Mouse (Mus musculus) erythroblast, adult 5-6 weeks (primary cell): ENCODE data around the gene Gpc6. TPM values are rescaled to one million over a fixed set of nuclear protein-coding genes. Genes with fewer than 3 reads are reported as not detected.

ENCODE experiments used
- ATAC-seq: replicated peaks from 2 replicates; pipeline ENCODE4 v1.8.0; 2016; ENCODE audit warnings: moderate number of reproducible peaks, mild to moderate bottlenecking, moderate TSS enrichment, inconsistent platforms; ENCODE audit not compliant: poor library complexity, low FRiP score, severe bottlenecking
- total RNA-seq, 2 experiments: library from RNA; stranded (forward) in 1 of 2; stranded (reverse) in 1 of 2; fragments of 150-400 nt in 1 of 2; fragments of 200-764, 138-1000 nt in 1 of 2; gene quantifications; 2 replicates each; pipeline versions ENCODE4 v1.2.3 to v1.2.4; 2015 to 2017; ENCODE audit warnings: low replicate concordance in 2 of 2

The Gpc6 gene
- total RNA-seq, 2 experiments from 2014 or later, result not detected

DNA sequence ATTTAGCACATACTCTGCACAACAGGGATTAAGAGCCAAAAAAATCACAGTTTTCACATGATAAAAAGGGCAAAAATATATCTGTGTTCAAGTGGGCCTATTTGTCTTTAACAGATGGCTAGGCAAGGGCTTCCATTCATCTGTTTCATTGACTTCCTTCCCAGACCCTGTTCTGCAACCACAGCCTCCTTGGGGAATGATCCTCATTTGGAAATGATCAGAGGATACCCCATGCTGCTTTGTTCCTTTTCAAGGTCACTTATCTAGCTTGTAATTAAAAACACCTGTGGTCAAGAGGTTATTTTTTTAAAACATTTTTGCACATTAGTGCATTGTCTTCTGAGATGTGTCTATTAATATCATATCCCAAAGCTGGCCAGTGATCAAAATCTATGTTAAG, 627.7 kb downstream of the Gpc6 start:
- ATAC-seq, result no peak

DNA sequence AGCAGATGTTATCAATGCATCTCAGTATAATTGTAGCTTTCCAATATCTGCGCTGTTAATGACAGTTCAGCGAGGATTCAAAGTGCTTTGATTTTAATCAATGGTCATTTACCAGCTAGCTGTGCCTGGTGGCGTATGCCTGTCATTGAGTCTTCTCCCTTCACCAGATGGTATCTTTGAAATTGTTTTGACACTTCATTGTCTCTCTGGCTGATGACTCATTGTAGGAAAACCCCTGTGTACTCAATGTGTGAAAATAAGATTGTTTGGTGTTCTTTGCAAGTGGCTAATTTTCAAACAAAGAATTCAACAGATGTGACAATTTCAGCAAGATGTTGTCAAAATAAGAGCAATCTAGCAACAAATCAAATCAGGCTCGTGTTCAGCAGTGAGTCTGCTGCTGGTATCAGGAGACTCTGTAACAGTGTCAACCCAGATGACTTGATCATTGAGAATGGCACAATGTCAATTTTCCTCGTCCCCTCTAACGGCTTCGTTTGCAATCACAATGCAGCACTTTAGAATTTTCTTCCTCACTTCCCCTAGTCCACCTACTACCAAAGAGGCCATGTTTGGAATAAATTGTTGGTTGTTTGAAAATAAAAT, 631.7 kb downstream of the Gpc6 start:
- no peak for ATAC-seq

DNA sequence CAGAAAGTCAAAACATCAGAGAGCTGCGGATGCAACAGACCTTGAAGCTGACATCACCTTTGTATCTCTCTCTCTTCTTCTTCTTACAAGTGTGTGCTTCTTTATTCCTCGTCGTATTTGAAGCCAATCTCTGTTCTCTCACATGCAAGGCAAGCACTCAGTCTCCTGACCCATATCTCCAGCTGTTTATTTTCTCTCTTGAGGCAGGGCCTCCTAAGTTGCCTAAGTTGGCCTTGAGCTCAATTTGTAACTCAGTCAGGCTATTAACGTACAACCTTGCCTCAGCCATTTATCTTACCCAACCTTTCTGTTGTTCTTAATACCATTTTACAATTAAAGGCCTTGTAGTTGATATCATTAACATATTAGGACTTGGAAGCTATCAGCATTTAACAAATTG, 637.0 kb downstream of the Gpc6 start:
- no peak for ATAC-seq

DNA sequence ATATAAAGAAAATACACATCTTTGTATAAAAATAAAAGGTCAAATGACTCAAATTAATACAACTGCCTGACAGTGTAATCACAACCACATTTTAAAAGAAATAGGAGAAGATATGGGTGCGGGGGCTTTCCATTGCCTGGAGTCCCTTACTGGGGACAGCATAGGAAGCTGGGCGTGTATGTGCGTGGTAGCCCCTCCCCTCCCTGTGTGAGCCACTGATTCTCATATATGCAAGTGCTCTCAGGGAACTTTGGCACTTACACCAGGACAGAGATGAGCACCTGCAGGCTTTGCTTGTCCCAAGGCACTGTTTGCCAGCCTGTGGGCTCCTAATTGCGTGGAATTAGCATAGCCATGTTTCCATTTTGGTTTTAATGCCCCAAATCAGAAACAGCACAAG, 644.2 kb downstream of the Gpc6 start:
- ATAC-seq, result no peak

DNA sequence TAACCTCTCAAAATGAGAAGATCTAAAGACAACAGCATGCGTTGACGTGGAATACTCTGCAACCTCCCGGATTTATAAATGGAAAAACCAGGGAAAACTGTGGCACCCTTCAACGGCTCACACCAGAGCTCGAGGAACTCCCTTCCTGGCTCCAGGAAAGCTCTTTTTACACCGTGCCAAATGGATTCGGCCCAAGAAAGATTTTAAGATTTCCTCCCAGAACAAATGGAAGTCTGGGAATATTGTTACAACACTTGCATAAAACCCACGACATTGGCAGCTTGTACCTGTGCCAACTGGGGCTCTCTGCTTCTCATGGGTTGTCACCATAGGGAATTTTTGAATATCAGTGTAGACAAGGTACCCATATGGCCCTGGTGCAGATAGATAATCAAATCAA, 647.1 kb downstream of the Gpc6 start:
- no peak for ATAC-seq

DNA sequence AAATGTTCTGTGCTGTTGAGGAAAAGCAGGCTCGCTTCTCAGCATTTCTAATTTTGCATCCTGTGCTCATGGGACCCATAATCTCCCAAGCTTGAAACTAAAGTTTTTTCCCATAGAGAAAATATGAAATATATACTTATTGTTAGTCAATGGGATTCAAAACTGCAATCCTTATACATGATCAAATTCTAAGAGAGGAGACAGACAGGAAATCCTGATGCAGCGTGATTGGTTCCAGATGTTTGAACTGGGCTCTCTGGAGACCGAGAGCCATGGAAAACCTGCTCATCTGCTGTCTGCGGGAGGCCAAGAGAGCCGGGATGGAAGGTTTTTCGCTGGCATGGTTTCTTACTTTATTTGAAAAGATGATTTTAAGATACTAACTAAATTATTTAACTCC, 649.1 kb downstream of the Gpc6 start:
- no peak for ATAC-seq

DNA sequence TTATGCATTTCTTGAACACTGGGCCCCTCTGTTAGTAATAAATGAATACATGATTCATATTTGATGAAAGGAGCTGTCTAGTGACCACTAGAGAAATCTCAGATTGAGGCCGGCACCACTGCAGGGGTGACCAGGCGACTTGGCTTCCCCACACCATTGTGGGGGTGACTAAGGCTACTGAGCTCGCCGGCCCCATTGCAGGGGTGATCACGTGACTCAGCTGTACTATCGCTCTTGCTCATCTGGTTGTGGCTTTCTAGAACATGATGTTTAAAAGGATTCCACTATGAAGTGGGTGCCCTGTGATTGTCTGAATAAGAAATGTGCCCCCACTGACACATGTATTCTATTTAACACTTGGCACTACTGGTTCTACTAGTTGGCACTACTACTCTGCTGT, 656.6 kb downstream of the Gpc6 start:
- ATAC-seq, result no peak

DNA sequence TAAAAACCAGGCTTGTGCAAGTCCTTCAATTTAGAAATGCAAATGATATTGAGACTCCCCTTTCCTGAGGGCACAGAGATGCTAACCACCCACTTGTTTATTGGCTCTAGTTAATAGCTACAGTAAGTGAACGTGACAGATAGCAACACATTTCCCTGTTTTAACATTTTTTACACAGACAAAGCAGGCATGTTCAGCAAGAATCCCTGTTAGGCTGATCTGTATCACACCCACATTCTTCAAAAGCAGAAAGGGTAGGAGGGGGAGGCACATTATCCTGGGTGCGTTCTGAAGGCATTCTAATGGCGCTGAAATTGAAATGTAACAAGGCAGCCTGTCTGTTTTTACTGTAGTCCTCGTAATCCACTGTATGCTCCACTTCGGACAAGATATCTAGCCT, 674.6 kb downstream of the Gpc6 start:
- ATAC-seq, result no peak

DNA sequence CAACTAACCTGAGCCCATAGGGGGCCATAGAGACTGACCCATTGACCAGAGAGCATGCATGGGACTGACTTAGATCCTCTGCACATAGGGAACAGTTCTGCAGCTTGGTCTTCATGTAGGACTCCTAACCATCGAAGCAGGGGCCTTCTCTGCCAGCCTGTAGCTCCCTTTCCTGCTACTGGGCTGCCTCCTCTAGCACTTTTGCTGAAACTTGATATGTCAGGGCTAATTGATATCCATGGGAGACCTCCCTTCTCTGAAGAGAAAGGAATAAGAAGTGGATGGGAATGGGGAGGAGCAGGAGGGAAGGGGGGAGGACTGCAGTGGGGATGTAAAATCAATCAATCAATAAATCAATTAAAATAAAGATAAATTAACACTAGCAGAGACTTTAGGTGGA, 678.7 kb downstream of the Gpc6 start:
- ATAC-seq, result no peak

DNA sequence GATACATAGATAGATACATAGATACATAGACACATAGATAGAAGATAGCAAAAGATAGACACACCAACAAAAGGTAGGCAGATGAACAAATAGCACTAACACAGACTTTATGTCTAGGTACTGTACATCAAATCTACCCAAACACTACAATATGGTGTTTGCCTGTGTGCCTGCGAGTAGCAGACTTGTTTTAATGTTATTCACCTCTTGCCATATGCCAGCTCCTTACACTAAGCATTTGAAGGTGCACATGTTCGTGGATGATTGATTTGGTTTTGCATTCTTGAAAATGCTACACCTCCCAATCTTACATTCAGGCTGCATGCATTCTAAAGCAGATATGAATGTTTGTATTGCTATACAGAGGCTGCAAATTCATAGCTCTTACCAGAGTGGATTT, 680.6 kb downstream of the Gpc6 start:
- no peak for ATAC-seq

DNA sequence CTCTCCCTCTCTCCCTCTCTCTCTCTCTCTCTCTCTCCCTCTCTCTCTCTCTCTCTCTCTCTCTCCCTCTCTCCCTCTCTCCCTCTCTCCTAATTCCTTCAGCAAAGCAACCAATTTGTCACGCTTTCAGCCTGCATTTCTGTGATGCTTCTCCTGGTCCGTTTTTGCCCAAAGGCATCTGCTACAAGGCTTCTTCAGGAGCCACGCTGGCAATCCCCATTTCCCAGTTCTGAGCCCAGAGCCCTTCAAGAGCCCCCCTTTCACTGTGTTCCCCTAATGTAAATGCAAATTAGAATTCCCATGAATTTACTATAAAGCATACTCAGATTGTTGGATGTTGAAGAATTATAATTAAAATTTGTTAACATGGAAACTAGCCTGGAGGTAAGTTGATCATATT, 686.0 kb downstream of the Gpc6 start:
- no peak for ATAC-seq

DNA sequence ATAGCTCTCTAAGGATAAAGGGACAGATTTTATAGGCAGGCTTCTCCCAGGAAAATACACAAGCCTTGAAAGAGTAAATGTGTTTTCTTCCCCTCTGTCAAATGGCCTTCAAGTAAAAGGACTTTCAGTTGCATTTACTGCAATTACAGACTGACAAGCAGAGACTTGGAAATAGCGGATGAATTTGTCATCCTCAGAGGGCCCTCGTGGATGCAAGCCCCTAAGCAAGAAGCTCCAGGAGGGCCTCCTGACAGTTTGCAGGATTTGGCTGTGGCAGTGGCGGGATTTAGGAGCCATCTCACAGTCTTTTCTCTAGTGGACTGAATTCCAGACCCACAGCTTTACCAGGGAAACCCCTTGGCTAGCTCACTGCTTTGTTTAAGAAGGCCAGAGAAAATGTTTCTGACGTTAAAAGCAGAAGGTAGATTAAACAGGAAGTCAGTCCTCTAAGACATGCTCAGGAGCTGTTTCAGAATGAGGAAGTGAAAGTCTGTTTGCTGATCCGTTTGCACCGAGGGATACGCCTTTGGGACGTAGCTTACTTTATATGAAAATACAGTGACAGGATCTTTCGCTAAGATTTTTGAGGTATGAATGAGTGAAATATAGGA, 700.1 kb downstream of the Gpc6 start:
- ATAC-seq, result no peak

DNA sequence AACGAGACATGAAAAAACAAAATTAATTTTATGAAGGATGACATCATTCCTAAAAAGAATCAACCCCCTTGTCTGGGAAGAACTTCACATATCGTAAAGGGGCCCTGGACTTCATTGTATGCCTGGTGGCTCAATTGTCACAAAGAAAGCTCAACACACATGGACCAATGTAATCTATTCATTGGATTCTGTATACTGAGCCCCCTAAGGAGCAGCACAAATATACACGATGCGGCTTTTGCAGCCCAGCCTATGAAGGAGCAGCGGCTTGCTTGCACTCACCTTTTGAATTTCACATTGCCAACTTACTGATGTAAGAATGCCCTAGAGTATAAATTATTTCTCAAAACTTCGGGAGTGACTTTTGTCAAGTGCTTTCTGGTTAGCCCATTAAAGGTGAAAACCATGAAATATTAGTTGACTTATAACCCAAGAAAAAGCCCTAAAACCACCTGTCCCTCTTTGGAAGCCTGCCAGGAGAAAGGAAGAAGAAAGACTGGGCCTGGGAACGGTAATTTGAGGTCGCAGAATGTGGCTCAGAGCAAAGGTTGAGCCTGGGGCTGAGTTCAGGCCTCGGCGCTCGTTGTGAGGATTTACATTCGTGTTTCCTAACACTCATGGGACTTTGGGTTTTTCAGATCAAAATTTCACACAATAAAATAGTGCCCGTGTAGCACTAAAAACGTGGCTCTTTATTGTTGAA, 709.3 kb downstream of the Gpc6 start:
- ATAC-seq, result no peak

DNA sequence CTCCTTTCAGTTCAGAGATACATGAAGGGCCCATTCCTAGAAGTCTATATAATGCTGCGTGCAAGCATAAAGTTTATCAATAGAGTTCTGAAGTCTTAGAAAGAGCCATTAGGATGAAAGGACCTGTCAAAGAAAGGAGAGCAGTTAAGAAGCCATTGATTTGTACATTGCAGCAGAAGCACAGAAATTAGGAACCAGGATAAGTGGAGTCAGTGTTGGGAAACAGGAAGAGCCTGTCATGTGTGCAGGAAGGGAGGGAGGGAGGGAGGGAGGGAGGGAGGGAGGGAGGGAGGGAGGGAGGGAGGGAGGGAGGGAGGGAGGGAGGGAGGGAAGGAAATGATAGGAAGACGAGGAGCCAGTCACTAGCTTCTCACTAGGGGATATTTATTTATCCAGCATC, 716.7 kb downstream of the Gpc6 start:
- ATAC-seq, result no peak

DNA sequence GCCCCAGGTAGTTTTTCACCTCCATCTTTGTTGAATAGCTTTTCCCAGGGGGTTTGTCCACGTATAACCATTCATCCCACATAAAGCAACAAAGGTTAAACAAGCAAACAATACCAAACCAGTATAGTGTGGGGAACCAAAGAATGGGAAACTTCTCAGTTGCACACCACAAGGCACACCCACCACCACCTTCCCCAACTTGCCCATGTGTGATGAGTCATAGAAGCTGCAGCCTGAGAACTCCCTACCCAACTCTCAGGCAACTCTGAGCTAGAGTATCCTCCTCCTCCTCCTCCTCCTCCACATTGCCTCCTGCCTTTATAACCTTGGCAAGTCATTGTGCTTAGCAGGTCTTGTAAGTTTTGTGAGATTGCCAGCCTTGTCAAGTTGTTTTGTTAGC, 718.0 kb downstream of the Gpc6 start:
- no peak for ATAC-seq

DNA sequence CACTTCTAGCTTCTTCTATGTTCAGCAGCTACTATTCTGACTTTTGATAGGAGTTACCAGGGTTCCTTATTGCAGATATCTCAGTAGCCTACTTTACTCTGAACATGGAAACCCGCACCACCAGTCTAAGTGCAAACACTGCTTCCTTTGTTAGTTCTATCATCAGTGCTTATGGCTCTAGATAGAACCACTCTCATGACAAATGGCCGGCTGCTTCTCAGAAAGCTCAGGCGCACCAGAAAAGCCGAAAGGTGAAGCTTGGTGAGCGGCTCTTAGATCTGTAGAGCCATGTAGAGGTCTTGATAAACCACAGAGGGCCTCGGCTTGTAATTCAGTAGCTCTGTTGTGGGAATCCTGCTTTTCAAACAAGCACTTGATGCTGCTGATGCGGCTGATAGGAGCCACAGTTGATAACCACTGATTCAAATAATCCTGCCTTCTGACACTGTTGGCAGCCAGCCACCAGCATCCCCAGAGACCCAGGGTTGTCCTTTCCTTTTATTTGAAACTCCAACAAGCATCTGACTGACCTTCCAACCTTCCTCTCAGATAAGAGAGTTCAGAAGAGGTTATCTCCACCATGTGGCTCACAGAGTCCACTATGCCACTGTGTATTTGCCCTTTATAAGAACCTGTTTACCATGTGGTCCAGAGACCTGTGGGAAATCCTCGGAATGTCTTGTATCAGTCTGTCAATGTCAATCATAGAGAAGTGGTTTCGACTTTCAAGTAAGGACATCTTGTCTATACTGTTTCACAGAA, 723.3 kb downstream of the Gpc6 start:
- ATAC-seq, result no peak

DNA sequence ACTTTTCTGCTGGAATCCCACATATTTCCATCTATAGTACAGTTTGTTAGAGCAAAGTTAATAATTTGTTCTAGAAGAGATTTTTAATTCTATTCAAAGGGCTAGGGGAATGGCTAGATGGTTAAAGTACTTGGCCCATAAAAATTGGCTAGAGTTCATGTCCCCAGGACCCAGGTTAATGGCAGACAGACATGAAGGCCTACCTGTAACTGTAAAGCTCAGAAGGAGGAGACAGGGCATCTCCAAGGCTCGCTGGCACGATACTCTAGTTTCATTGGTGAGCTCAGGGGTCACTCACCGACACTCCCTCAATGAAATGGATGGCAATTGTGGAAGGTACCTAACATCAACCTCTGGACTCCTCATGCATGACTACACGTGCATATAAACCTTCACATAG, 725.0 kb downstream of the Gpc6 start:
- ATAC-seq, result no peak

DNA sequence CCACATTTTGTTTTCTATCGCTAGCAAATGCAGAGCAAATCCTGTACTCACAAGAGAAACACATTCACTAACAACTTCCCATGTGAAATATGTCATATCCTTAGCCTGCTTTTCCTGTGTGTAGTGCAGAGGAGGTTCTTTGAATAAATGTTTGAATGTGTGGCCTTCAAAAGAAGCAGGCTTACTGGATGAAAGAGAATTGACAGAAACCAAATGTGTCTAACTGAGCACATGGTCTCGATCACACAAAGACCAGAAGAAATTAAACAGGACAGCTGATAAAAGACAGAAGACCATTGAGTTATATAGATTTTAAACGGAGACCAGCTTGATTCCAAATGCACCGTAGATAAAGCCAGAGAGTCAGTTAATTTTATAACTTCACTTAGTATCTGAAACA, 726.2 kb downstream of the Gpc6 start:
- ATAC-seq, result no peak

DNA sequence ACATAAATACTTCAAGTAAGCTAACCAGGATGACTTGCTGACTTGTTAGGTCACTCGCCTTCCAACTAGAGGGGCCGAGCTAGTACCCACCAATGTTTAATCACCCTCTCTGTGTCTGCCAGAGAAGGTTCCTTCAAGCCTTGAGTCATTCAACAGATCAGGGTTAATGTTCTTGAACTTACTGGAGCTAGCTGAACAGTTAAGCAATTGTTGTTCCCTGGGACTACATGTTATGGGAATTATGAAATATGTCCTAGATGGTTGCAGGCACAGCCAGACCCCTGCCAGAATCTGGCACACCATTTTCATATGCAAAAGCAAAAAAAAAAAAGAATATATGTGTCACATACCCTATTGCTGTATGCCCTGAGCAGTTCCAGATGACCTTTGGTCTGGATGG, 726.8 kb downstream of the Gpc6 start:
- ATAC-seq, result no peak

DNA sequence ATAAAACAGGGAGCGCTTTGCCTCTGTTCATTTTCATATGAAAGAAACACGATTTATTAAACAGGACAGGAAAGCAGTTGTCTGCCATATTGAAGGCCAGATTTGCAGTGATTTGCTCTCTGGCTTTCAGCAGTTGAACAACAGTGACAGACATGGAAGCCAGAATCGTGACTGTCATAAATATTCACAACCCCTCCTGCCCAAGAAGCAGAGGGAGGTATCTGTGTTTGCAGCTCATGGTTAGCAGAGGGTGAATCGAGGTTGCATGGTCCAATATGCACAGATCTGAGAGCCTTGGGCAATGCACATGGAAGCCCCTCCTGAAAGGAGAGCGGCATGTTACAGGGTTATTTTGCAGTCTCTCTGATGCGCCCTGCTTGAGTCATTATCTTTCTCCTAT, 730.3 kb downstream of the Gpc6 start:
- no peak for ATAC-seq

DNA sequence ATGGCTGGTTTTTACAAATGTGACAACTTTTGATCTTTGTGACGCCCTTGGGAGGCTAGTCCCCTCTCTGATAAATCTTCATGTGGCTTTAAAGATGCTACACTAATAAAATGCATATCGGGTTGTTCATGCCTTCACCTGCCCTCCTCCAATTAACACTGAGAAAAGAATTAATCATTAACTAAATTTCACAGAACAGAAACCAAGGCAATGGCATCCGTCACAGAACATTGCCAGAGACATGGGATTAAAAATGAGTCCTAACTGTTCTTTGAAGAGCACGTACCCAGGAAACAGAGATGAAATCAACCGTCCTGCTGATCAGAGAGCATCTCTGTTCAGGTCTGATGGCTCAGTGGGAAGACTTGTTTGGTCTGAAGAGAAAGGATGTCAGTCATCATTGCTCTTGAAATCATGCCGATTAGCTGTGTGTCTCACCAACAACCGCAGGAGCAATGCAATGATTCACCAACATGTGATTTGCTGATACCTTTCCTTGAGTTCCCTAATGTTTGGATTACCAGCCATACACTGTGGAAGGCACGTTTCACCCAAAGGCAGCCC, 734.2 kb downstream of the Gpc6 start:
- no peak for ATAC-seq
